Mouse (Mus musculus) forebrain, postnatal 0 days (tissue): Measurements from ENCODE around the gene Cog1. TPM values are rescaled to one million over a fixed set of nuclear protein-coding genes. Genes with fewer than 3 reads are reported as not detected.

Experiments
- ATAC-seq: fragments of 200-750 bp; cut with Nextera tagmentation; 2 replicates; pipeline ENCODE4 v1.8.0; 2017; ENCODE audit warnings: mild to moderate bottlenecking, moderate library complexity
- DNase-seq: peaks from one replicate; pipeline ENCODE4 v3.0.0-alpha.2; 2015
- H3K27ac ChIP-seq: fragments of 300-500 bp; sonication (generic); 2 replicates; pipeline ENCODE4 v1.5.1; 2014; ENCODE audit warnings: low read depth, mild to moderate bottlenecking, antibody characterized with exemption, low read length, moderate library complexity, mixed read lengths
- H3K27me3 ChIP-seq: fragments of 300-500 bp; sonication (generic); 2 replicates; pipeline ENCODE4 v1.6.1; 2014; ENCODE audit warnings: mild to moderate bottlenecking, low read length, mixed read lengths; ENCODE audit not compliant: insufficient read depth
- H3K36me3 ChIP-seq: fragments of 300-500 bp; sonication (generic); 2 replicates; pipeline ENCODE4 v1.6.1; 2014; ENCODE audit warnings: mild to moderate bottlenecking, moderate library complexity; ENCODE audit not compliant: insufficient read depth
- H3K4me1 ChIP-seq: fragments of 300-500 bp; sonication (generic); 2 replicates; pipeline ENCODE4 v1.6.1; 2014; ENCODE audit warnings: antibody characterized with exemption; ENCODE audit not compliant: insufficient read depth
- H3K4me2 ChIP-seq: fragments of 300-500 bp; sonication (generic); 2 replicates; pipeline ENCODE4 v1.6.1; 2014; ENCODE audit warnings: low read depth, mild to moderate bottlenecking, moderate library complexity
- H3K4me3 ChIP-seq: fragments of 300-500 bp; sonication (generic); 2 replicates; pipeline ENCODE4 v1.5.1; 2014; ENCODE audit warnings: low read depth, low read length, mixed read lengths
- H3K9ac ChIP-seq: fragments of 300-500 bp; sonication (generic); 2 replicates; pipeline ENCODE4 v1.6.1; 2014; ENCODE audit warnings: mild to moderate bottlenecking
- H3K9me3 ChIP-seq: fragments of 300-500 bp; sonication (generic); 2 replicates; pipeline ENCODE4 v1.6.1; 2016; ENCODE audit warnings: low read length
- CTCF ChIP-seq: sonication (generic); IDR thresholded peaks from 2 replicates; pipeline ENCODE4 v1.5.1; 2016; ENCODE audit warnings: antibody characterized with exemption, control low read depth, low read depth
- WGBS: fragments of 180-500 bp; shearing (Covaris S2); extraction: QIAGEN DNeasy Blood & Tissue Kit; methylation state at CpG from one replicate; pipeline ENCODE4 v1.1.7; 2014; 5-methylcytosine and 5-hydroxymethylcytosine counted together
- polyA plus RNA-seq: library from polyadenylated mRNA; unstranded; fragments of >200 nt; fragmentation: Nextera tagmentation; extraction: Ambion mirVana; gene quantifications from 2 replicates; pipeline ENCODE4 v1.2.1, GENCODE M21; 2015
- total RNA-seq: library from RNA; depleted of rRNA; stranded (reverse); fragments of >200 nt; gene quantifications from 2 replicates; pipeline ENCODE4 v1.2.3, GENCODE M21; 2014

Gene Cog1
- total and polyA plus RNA-seq, 2 experiments from 2014 or later, result 28.6 to 48.8 TPM

DNA sequence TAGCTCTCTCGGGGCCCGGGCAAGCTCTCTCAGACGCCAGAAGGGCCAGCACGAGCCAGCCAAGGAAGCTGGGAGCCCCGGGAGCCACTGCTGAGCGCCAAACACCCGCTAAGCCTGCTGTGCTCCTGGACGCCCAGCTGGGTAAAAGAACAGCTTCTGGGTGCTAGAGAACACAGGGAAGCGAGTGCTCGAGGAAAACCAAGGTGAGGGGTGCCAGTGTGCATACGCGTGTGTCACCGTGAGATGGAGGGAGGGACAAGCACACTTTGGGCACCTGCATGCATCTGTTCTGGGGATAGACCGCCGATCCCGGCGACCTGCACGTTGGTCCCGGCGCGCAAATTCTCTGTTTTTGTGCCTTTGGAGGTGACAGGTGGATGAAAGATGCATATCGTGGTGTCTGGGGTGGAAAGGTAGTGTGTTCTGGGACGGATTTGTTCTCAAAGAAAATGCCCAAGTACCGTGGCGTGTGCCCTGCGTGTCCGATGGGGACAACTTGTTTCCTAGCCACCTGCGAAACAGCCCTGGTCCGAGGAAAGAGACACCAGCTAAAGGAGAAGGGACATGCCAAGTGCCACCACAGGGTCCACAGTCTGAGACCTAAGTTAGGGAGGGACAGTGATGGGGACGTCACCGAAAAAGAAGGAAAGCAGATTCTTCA is 29.4 kb upstream of the Cog1 start:
- no peak for DNase-seq
- H3K9ac ChIP-seq, result peak overlapping the region; percentile 71
- no peaks in the 10 kb centered on the region for H3K9me3 ChIP-seq
- no peaks in the 10 kb centered on the region; the same call in 1 of the 2 replicates for H3K27me3 ChIP-seq
- TF ChIP-seq CTCF, result no peak
- H3K36me3 ChIP-seq, result no peaks in the 10 kb centered on the region
- H3K4me2 ChIP-seq, result peak overlapping the region; percentile 93
- peak overlapping the region; percentile 59 for H3K4me3 ChIP-seq
- peaks cover 5% of the 10 kb centered on the region; the same call in 1 of the 2 replicates for H3K4me1 ChIP-seq
- no peak for ATAC-seq
- peak overlapping the region; percentile 75 for H3K27ac ChIP-seq
- WGBS, result 1% methylated on average over 31 of the region's 31 CpGs

DNA sequence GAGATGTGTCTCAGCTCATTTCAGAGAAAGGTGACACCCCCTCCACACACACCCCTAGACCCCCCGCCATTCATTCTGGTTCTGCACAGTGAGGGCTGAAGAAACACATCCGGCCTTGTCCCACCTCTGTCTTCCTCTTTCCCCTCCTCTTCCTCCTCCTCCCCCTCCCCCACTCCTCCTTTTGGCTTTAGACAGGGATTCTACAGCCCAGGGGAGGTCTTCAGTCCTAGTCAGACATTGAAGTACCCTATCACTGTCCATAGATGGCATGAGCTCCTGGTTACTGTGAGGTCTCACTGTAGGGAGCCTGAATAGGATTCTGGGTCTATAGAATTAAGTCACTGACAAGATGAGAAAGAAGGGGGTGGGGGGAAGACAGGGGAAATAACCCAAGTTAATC is 28.0 kb upstream of the Cog1 start:
- Histone ChIP-seq H3K27me3 (no peaks in the 10 kb centered on the region; the same call in 1 of the 2 replicates), H3K9me3 (no peaks in the 10 kb centered on the region), H3K27ac (no peak overlapping the region), H3K9ac (peak overlapping the region; percentile 71; the same call in 1 of the 2 replicates), H3K36me3 (0 out of 2 replicates have a peak, but pooled peaks cover 6% of the 10 kb centered on the region), H3K4me2 (peak overlapping the region; percentile 93), H3K4me3 (peak overlapping the region; percentile 59), H3K4me1 (peaks cover 5% of the 10 kb centered on the region; the same call in 1 of the 2 replicates)
- ATAC-seq (no peak), DNase-seq (no peak)
- peak; percentile 6; the same call in 1 of the 2 replicates for TF ChIP-seq CTCF
- WGBS, result 59% methylated on average over 2 of the region's 2 CpGs

DNA sequence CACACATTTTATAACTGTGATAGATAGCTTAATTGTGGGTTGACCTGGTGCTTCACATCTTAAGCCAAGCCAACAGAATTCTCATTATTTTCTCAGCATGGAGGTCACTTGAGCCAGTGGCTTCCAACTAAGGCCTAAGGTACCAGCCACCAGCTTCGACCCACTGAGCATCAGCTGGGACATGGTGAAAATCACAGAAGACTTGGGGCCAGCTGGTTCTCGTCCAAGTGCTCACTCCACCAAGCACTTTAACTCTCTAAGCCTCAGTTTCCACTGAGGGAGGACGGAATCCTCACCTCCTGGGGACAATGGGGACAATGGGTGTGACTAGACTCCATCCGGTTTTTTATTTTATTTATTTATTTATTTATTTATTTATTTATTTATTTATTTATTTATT is 26.9 kb upstream of the Cog1 start:
- H3K27me3 ChIP-seq, result no peaks in the 10 kb centered on the region; the same call in 1 of the 2 replicates
- no peak overlapping the region for H3K4me2 ChIP-seq
- no peaks in the 10 kb centered on the region for H3K9me3 ChIP-seq
- ATAC-seq (no peak), DNase-seq (no peak)
- H3K36me3 ChIP-seq, result 0 out of 2 replicates have a peak, but pooled peaks cover 6% of the 10 kb centered on the region
- no peak for TF ChIP-seq CTCF
- H3K4me3 ChIP-seq, result no peak overlapping the region
- no peak overlapping the region for H3K27ac ChIP-seq
- peaks cover 5% of the 10 kb centered on the region; the same call in 1 of the 2 replicates for H3K4me1 ChIP-seq
- WGBS, result 69% methylated on average over 4 of the region's 4 CpGs
- H3K9ac ChIP-seq, result no peak overlapping the region

DNA sequence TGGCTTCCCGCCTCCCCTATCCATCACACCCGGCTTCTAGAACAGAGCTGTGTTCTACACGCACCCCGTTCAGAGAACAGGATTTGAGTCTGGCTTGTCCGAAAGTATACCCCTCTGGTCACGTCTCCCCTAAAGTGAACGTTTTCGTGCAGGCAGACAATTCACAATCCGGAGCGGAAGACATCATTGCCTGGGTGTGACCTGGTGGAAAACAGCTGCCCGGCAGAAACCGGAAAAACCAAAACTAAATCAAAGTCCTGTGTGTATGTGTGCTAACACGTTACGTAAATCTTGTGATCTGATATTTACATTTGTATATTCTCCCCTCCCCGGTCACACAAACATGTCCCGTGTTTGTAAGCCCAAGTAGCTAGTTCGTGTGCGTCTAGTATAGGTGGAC is 23.5 kb upstream of the Cog1 start:
- no peak for DNase-seq
- TF ChIP-seq CTCF, result no peak

DNA sequence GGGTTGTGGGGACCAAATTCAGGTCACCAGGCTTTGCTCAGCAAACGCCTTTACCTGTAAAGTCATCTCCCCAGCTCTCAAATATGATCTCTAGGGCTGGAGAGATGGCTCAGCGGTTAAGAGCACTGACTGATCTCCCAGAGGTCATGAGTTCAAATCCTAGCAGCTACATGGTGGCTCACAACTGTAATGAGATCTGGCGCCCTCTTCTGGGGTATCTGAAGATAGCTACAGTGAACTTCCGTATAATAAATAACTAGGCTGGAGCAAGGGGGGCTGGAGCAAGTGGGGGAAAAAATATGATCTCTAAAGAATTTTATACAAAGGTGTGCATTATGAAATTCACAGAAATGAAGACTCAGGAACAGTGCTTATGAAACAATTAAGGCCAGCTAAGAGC is 21.2 kb upstream of the Cog1 start:
- Histone ChIP-seq H3K9me3 (no peaks in the 10 kb centered on the region), H3K27me3 (no peaks in the 10 kb centered on the region), H3K27ac (no peak overlapping the region), H3K9ac (no peak overlapping the region), H3K4me3 (no peak overlapping the region), H3K4me1 (no peaks in the 10 kb centered on the region), H3K36me3 (0 out of 2 replicates have a peak, but pooled peaks cover 6% of the 10 kb centered on the region), H3K4me2 (no peak overlapping the region)
- ATAC-seq (no peak), DNase-seq (peak; percentile 57)
- WGBS, result 46% methylated on average over 4 of the region's 4 CpGs
- peak; percentile 70 for TF ChIP-seq CTCF

More for the DNA sequence above, 23.5 kb upstream of the Cog1 start:
- WGBS, result 93% methylated on average over 18 of the region's 18 CpGs
- Histone ChIP-seq H3K27ac (no peak overlapping the region), H3K4me1 (no peaks in the 10 kb centered on the region), H3K9ac (no peak overlapping the region), H3K27me3 (no peaks in the 10 kb centered on the region; the same call in 1 of the 2 replicates), H3K36me3 (0 out of 2 replicates have a peak, but pooled peaks cover 6% of the 10 kb centered on the region), H3K4me3 (no peak overlapping the region), H3K9me3 (no peaks in the 10 kb centered on the region), H3K4me2 (no peak overlapping the region)
- ATAC-seq, result no peak

DNA sequence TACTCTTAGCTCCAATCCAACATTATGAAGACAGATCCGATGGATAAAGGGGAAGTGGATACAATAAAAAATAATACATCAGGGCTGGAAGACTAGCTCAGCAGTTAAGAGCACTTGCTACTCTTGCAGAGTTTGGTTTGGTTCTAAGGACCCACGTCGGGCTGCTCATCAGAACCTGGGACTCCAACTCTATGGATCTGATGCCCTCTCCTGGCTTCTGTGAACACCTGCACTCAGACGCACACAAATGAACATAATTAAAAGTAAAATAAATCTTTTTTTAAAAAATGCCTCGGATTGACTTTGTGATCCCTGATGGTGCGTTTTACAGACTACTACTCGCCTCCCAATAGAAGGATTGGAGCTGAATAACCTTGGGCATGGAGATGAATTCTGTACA is 18.3 kb upstream of the Cog1 start:
- Histone ChIP-seq H3K9ac (no peak overlapping the region), H3K4me3 (no peak overlapping the region), H3K36me3 (no peaks in the 10 kb centered on the region), H3K4me2 (no peak overlapping the region), H3K9me3 (no peaks in the 10 kb centered on the region), H3K27me3 (no peaks in the 10 kb centered on the region), H3K27ac (no peak overlapping the region), H3K4me1 (no peaks in the 10 kb centered on the region)
- ATAC-seq (peak; percentile 55; the same call in 1 of the 2 replicates), DNase-seq (peak; percentile 75)
- WGBS, result 56% methylated on average over 7 of the region's 7 CpGs
- peak; percentile 69 for TF ChIP-seq CTCF

DNA sequence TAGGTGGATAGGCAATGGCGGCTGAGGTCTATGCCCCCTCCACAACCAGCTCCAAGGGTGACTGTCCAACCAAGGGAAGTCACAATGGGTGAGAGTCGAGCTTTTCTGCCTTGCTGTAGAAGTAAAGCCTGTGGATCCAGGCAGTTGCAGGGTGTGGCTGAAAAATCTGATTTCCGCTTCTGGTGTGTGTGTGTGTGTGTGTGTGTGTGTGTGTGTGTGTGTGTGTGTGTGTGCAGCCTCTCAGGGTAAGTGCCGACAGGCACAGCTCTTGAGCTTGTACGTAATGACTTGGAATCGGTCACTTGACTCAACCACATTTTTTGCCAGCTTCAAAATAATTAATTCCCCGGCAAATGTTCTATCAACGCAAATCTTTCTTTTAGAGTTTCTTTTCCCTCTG is 17.7 kb upstream of the Cog1 start:
- H3K27me3 ChIP-seq, result no peaks in the 10 kb centered on the region
- no peak for TF ChIP-seq CTCF
- no peak for DNase-seq
- H3K9me3 ChIP-seq, result no peaks in the 10 kb centered on the region
- H3K27ac ChIP-seq, result no peak overlapping the region
- no peak for ATAC-seq
- no peak overlapping the region for H3K9ac ChIP-seq
- no peaks in the 10 kb centered on the region for H3K36me3 ChIP-seq
- no peak overlapping the region for H3K4me2 ChIP-seq
- no peak overlapping the region for H3K4me3 ChIP-seq
- no peaks in the 10 kb centered on the region for H3K4me1 ChIP-seq
- WGBS, result 58% methylated on average over 8 of the region's 8 CpGs
